Comparison of ENCODE assay signal across 20 mouse cellular contexts in genomic region chr9:43975405-43975804, GRCm38 (mm10).
DNase-seq lines count a peak whose midpoint lies in the region; ATAC-seq and TF ChIP-seq lines count a peak whose summit lies in the region.
"Had no signal": no experiment of that assay in that cellular context is flagged by ENCODE, and none has a peak within 500 bp of the region (broad histone marks: within the 10 kb centered on the region; RNA-seq: fewer than 3 reads in every experiment).

No protein-coding gene starts in this region.

- H3K4me3 ChIP-seq in heart, embryonic 16.5 days (ENCODE audit: low read length), result no peak overlapping the region
- no peak overlapping the region for H3K4me3 ChIP-seq in MEL (ENCODE audit: control insufficient read depth in 1 of 2, insufficient read depth in 1 of 2, low read depth in 2 of 2, low read length in 2 of 2)
- H3K4me3 ChIP-seq: embryonic facial prominence, embryonic 12.5 days; forebrain, embryonic 12.5 days; hindbrain, embryonic 15.5 days had no signal

- 26% methylated on average over 2 of the region's 2 CpGs for WGBS in heart, embryonic 16.5 days

- H3K27me3 ChIP-seq in heart, embryonic 16.5 days (ENCODE audit: control insufficient read depth, insufficient read depth, low read length), result no peaks in the 10 kb centered on the region
- H3K27me3 ChIP-seq in MEL (ENCODE audit: control insufficient read depth in 1 of 2, insufficient read depth in 2 of 2, low read length in 2 of 2), result no peaks in the 10 kb centered on the region
- no peaks in the 10 kb centered on the region for H3K27me3 ChIP-seq in splenic B cell, adult 2 months (ENCODE audit: control insufficient read depth, insufficient read depth, low read length, poor library complexity, severe bottlenecking)
- H3K27me3 ChIP-seq: hindbrain, embryonic 15.5 days had no signal

- H3K9me3 ChIP-seq in heart, embryonic 16.5 days (replicated peaks; ENCODE audit: control insufficient read depth, low read length), result peaks cover 6% of the 10 kb centered on the region; the same call in 1 of the 2 replicates
- no peaks in the 10 kb centered on the region for H3K9me3 ChIP-seq in MEL (replicated peaks; ENCODE audit: insufficient read depth, low read length)
- H3K9me3 ChIP-seq: embryonic facial prominence, embryonic 12.5 days; forebrain, embryonic 12.5 days; hindbrain, embryonic 15.5 days had no signal

- H3K4me1 ChIP-seq in heart, embryonic 16.5 days (ENCODE audit: control insufficient read depth, insufficient read depth, low read length), result peaks cover 7% of the 10 kb centered on the region
- H3K4me1 ChIP-seq in MEL (ENCODE audit: control insufficient read depth in 1 of 2, insufficient read depth in 2 of 2, low read length in 2 of 2), result no peaks in the 10 kb centered on the region
- H3K4me1 ChIP-seq: embryonic facial prominence, embryonic 12.5 days had no signal

- TF ChIP-seq POLR2A in MEL (IDR thresholded peaks at IDR 0.05; ENCODE audit: control insufficient read depth in 1 of 2, insufficient read depth in 1 of 2, low read depth in 1 of 2, low read length in 2 of 2, poor library complexity in 1 of 2), result no peak

- intact Hi-C loops in heart, postnatal 10 days (cut with DNase I), result no loop called here
- intact Hi-C loops in heart, postnatal 14 days (cut with DNase I), result no loop called here

- H3K36me3 ChIP-seq in heart, embryonic 16.5 days (ENCODE audit: control insufficient read depth, insufficient read depth), result no peaks in the 10 kb centered on the region
- H3K36me3 ChIP-seq in MEL (ENCODE audit: control insufficient read depth in 1 of 2, insufficient read depth in 2 of 2, low read length in 2 of 2), result no peaks in the 10 kb centered on the region
- no peaks in the 10 kb centered on the region for H3K36me3 ChIP-seq in splenic B cell, adult 2 months (ENCODE audit: control insufficient read depth, insufficient read depth, low read length, poor library complexity, severe bottlenecking)
- H3K36me3 ChIP-seq: embryonic facial prominence, embryonic 12.5 days; forebrain, embryonic 12.5 days; hindbrain, embryonic 15.5 days had no signal

- H3K27ac ChIP-seq in heart, embryonic 16.5 days (ENCODE audit: low read length), result no peak overlapping the region
- no peak overlapping the region for H3K27ac ChIP-seq in MEL (ENCODE audit: control insufficient read depth, low read depth, low read length)
- H3K27ac ChIP-seq: embryonic facial prominence, embryonic 12.5 days; forebrain, embryonic 12.5 days; hindbrain, embryonic 15.5 days had no signal

- no peak for TF ChIP-seq EP300 in MEL (IDR thresholded peaks at IDR 0.05; ENCODE audit: low read depth in 1 of 2, low read length in 2 of 2)

- no peak for TF ChIP-seq CTCF in MEL (IDR thresholded peaks at IDR 0.05 in 2 of 3, conservative IDR thresholded peaks at IDR 0.05 in 1 of 3; ENCODE audit: control insufficient read depth in 1 of 3, insufficient read depth in 1 of 3, low read depth in 2 of 3, low read length in 3 of 3, poor library complexity in 1 of 3, severe bottlenecking in 1 of 3)

- no peak overlapping the region for H3K9ac ChIP-seq in heart, embryonic 16.5 days (ENCODE audit: low read length)
- no peak overlapping the region for H3K9ac ChIP-seq in MEL (ENCODE audit: control insufficient read depth, low read depth, low read length, poor library complexity, severe bottlenecking)
- H3K9ac ChIP-seq: embryonic facial prominence, embryonic 12.5 days; forebrain, embryonic 12.5 days; hindbrain, embryonic 15.5 days had no signal

- no peaks in the 10 kb centered on the region for H3K79me2 ChIP-seq in MEL (ENCODE audit: control insufficient read depth, insufficient read depth, low read length, poor library complexity)

- ATAC-seq in heart, embryonic 16.5 days (replicated peaks; ENCODE audit: extremely low read depth, insufficient read depth, low FRiP score), result 0 out of 2 replicates have a peak, but pooled peaks have one; percentile 35
- peak; percentile 20; the same call in 1 of the 2 replicates for ATAC-seq in granulocyte monocyte progenitor cell, adult 5-6 weeks (replicated peaks; ENCODE audit: poor library complexity, severe bottlenecking)
- ATAC-seq: forebrain, embryonic 16.5 days had no signal

- TF ChIP-seq RAD21 in MEL (IDR thresholded peaks at IDR 0.05; ENCODE audit: low read depth, low read length), result no peak

- no peak for DNase-seq in heart, postnatal 10 days
- DNase-seq in MEL (ENCODE audit: low read depth, low spot score), result peak; percentile 21
- peak; percentile 29 for DNase-seq in splenic B cell, adult 2 months (ENCODE audit: low read depth, low spot score)
- DNase-seq in embryo, embryonic 10.5 days (ENCODE audit: low spot score), result no peak
- no peak for DNase-seq in heart, postnatal 14 days
- DNase-seq in embryo, embryonic 11 days, result no peak
- DNase-seq: adrenal gland, postnatal 10 days; cerebellum, adult 11 months; cerebellum, adult 8-10 months; cerebellum, postnatal 36 days; gastrocnemius, postnatal 10 days; heart, adult 11 months; heart, postnatal 36 days; kidney, adult 11 months had no signal

- no peak overlapping the region for H3K4me2 ChIP-seq in heart, embryonic 16.5 days (ENCODE audit: low read depth, low read length)
- H3K4me2 ChIP-seq: embryonic facial prominence, embryonic 12.5 days; forebrain, embryonic 12.5 days; hindbrain, embryonic 15.5 days had no signal

TF ChIP-seq in MEL, 35 proteins besides CTCF, POLR2A, EP300 and RAD21:
- TF ChIP-seq MEF2A (IDR thresholded peaks at IDR 0.05; ENCODE audit: extremely low read depth, insufficient replicate concordance, low read depth, low read length, poor library complexity, severe bottlenecking) (no peak), TBP (IDR thresholded peaks at IDR 0.05; ENCODE audit: low read depth, low read length) (no peak), MAX (IDR thresholded peaks at IDR 0.05; ENCODE audit: low read length) (no peak), USF2 (IDR thresholded peaks at IDR 0.05; ENCODE audit: borderline replicate concordance in 1 of 2, insufficient read depth in 1 of 2, low read depth in 1 of 2, low read length in 2 of 2) (no peak), TAL1 (IDR thresholded peaks at IDR 0.05; ENCODE audit: low read length) (no peak), E2F4 (IDR thresholded peaks at IDR 0.05; ENCODE audit: borderline replicate concordance, low read depth, low read length) (no peak)

Comparison
In these comparisons a context has a peak if more than half of its experiments do, and no peak if none do; other contexts are left out.
1. DNase-seq: peak in MEL (single experiment) and splenic B cell, adult 2 months (single experiment); none in heart, postnatal 10 days (0 of 2), embryo, embryonic 10.5 days (single experiment), heart, postnatal 14 days (0 of 2) and embryo, embryonic 11 days (single experiment).